Mouse (Mus musculus) C2C12 (cell line): Measurements from ENCODE around the gene Hsd17b6. TPM values are rescaled to one million over a fixed set of nuclear protein-coding genes. Genes with fewer than 3 reads are reported as not detected.

Source experiments
- H3K27me3 ChIP-seq: one replicate; pipeline ENCODE4 v1.6.1; 2011; ENCODE audit not compliant: control insufficient read depth, insufficient read depth, insufficient read length
- H3K36me3 ChIP-seq: one replicate; pipeline ENCODE4 v1.6.1; 2011; ENCODE audit not compliant: control insufficient read depth, insufficient read depth
- H3K4me3 ChIP-seq: one replicate; pipeline ENCODE4 v1.5.1; 2011; ENCODE audit warnings: mild to moderate bottlenecking, control low read depth; ENCODE audit not compliant: poor library complexity, insufficient read depth, severe bottlenecking
- H3K79me2 ChIP-seq: one replicate; pipeline ENCODE4 v1.6.1; 2011; ENCODE audit not compliant: control insufficient read depth, insufficient read depth
- H3K79me3 ChIP-seq: one replicate; pipeline ENCODE4 v1.6.1; 2011; ENCODE audit warnings: low read depth, control low read depth
- H3ac ChIP-seq: one replicate; pipeline ENCODE3; 2011; ENCODE audit warnings: low read depth; ENCODE audit not compliant: control insufficient read depth, insufficient read length
- CEBPB ChIP-seq: IDR thresholded peaks from one replicate; pipeline ENCODE4 v1.6.1; 2011; ENCODE audit warnings: low read depth, mild to moderate bottlenecking, control low read depth, moderate library complexity
- CTCF ChIP-seq: IDR thresholded peaks from one replicate; pipeline ENCODE4 v1.5.1; 2011; ENCODE audit not compliant: control insufficient read depth, insufficient read depth, insufficient read length
- FOSL1 ChIP-seq: IDR thresholded peaks from one replicate; pipeline ENCODE4 v1.8.0; 2011; ENCODE audit warnings: mild to moderate bottlenecking, low read length; ENCODE audit not compliant: poor library complexity, insufficient read depth, severe bottlenecking
- MAX ChIP-seq: IDR thresholded peaks from one replicate; pipeline ENCODE4 v1.6.1; 2011; ENCODE audit warnings: mild to moderate bottlenecking, control low read depth
- MYOD1 ChIP-seq: IDR thresholded peaks from one replicate; pipeline ENCODE4 v1.6.1; 2011; ENCODE audit warnings: low read depth; ENCODE audit not compliant: control insufficient read depth, insufficient read length
- MYOG ChIP-seq: IDR thresholded peaks from one replicate; pipeline ENCODE4 v1.6.1; 2011; ENCODE audit not compliant: control insufficient read depth, insufficient read length; ENCODE audit errors: extremely low read depth
- USF1 ChIP-seq: IDR thresholded peaks from one replicate; pipeline ENCODE4 v1.6.1; 2011; ENCODE audit warnings: low read depth, mild to moderate bottlenecking, control low read depth, moderate library complexity
- polyA plus RNA-seq: library from polyadenylated mRNA; unstranded; fragments of >200 nt; fragmentation: generic; extraction: Trizol; gene quantifications from one replicate; pipeline ENCODE4 v1.2.1, GENCODE M21; 2012; ENCODE audit warnings: missing spikeins

Hsd17b6 gene
- polyA plus RNA-seq, 1 experiment: not detected

DNA sequence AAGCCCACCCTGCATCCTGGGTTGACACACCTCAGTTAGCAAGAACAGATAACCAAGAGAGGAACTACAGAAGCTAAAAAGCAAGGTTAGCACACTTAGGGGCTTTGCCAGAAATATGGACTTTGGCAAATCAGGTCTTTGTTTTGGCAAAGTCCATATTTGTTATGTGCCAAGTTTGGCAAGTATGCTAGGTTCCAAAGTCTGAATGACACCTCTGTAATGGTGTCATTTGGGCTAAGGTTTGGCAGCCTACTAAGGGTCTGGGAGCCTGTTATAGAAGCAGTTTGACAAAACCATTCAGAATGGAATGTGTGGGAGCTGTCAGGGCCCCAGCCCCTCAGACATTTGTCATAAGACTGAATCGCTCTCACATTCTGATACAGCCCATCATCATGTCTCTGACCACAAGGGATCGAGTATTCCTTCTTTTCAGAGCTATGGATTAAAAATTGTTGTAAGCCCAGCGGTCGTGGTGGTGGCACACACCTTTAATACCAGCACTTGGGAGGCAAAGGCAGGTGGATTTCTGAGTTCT lies 57.7 kb downstream of the Hsd17b6 start:
- no peaks in the 10 kb centered on the region for H3K79me3 ChIP-seq
- H3ac ChIP-seq: no peak overlapping the region
- H3K27me3 ChIP-seq: peaks cover 19% of the 10 kb centered on the region
- H3K36me3 ChIP-seq: no peaks in the 10 kb centered on the region
- TF ChIP-seq MYOD1: no peak
- TF ChIP-seq CTCF: no peak
- TF ChIP-seq MAX: no peak
- TF ChIP-seq MYOG: no peak
- no peak for TF ChIP-seq CEBPB
- no peak for TF ChIP-seq FOSL1
- TF ChIP-seq USF1: no peak
- no peak overlapping the region for H3K4me3 ChIP-seq
- no peaks in the 10 kb centered on the region for H3K79me2 ChIP-seq

DNA sequence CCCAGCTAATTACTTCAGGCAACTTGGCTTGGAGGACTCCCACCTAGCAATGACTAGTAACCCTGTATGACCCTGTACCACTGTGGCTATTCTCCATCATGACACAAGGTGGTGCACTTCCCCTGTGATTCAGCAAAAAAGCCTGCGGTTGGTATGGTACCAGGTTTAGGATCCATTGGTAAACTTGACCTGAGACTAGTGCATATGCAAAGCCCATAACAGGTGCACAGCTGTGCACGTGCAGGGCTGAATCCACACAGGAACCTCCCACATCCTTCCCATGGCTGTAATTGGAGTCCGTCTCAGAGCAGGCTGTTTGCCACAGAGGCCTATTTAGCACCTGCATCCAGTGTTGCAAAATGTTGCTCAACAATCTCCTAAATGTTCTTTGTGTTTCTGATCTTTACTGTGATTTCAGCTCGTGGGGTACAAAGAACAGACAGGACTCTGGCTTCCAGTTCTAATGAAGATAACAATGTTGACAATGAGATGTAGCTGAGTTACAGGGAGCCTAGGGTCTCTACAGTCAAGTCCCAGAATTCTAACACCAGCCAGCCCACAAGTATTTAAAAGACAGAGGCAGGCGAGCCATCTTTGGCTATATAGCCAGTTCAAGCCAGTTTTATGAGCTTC lies 61.9 kb downstream of the Hsd17b6 start:
- TF ChIP-seq CTCF (peak; percentile 78), FOSL1 (no peak), MAX (no peak), CEBPB (peak; percentile 35)
- no peak overlapping the region for H3K4me3 ChIP-seq
- no peaks in the 10 kb centered on the region for H3K36me3 ChIP-seq
- H3K79me3 ChIP-seq: no peaks in the 10 kb centered on the region
- H3K79me2 ChIP-seq: no peaks in the 10 kb centered on the region
- H3ac ChIP-seq: no peak overlapping the region
- H3K27me3 ChIP-seq: peaks cover 15% of the 10 kb centered on the region

Other genes with a start within 250 kb of the Hsd17b6 start
- gene Rdh1, start 247.9 kb downstream of the Hsd17b6 start, polyA plus RNA-seq: 0.01 TPM
- not detected for gene Rdh16f1, start 247.8 kb downstream of the Hsd17b6 start, polyA plus RNA-seq
- gene Rdh9, start 231.2 kb downstream of the Hsd17b6 start, polyA plus RNA-seq: 0.02 TPM
- gene Rdh16, start 206.5 kb downstream of the Hsd17b6 start, polyA plus RNA-seq: not detected
- gene Rdh19, start 157.7 kb downstream of the Hsd17b6 start, polyA plus RNA-seq: not detected
- not detected for gene Rdh16f2, start 141.1 kb downstream of the Hsd17b6 start, polyA plus RNA-seq
- gene Rdh7, start 118.8 kb downstream of the Hsd17b6 start, polyA plus RNA-seq: not detected
- not detected for gene Sdr9c7, start 109.1 kb downstream of the Hsd17b6 start, polyA plus RNA-seq
- gene Prim1, start 7.6 kb upstream of the Hsd17b6 start, polyA plus RNA-seq: 27.8 TPM
- 936 TPM for gene Naca, start 28.0 kb upstream of the Hsd17b6 start, polyA plus RNA-seq
- 133 TPM for gene Ptges3, start 51.3 kb upstream of the Hsd17b6 start, polyA plus RNA-seq
- gene Atp5b, start 75.7 kb upstream of the Hsd17b6 start, polyA plus RNA-seq: 3,917 TPM
- 8.2 TPM for gene Baz2a, start 84.0 kb upstream of the Hsd17b6 start, polyA plus RNA-seq
- gene Rbms2, start 172.7 kb upstream of the Hsd17b6 start, polyA plus RNA-seq: 61.4 TPM
- gene Gls2, start 186.8 kb upstream of the Hsd17b6 start, polyA plus RNA-seq: 2.8 TPM
- gene Spryd4, start 204.2 kb upstream of the Hsd17b6 start, polyA plus RNA-seq: 13.4 TPM
- not detected for gene Mip, start 218.2 kb upstream of the Hsd17b6 start, polyA plus RNA-seq
- gene Timeless, start 224.5 kb upstream of the Hsd17b6 start, polyA plus RNA-seq: 17.7 TPM
- gene Apon, start 246.5 kb upstream of the Hsd17b6 start, polyA plus RNA-seq: 0.16 TPM